Mouse (Mus musculus): ENCODE data around the gene Olfr417.
"Not testable (repeated sequence)": the region's sequence is repeated elsewhere in the genome, so short reads cannot be mapped to it uniquely, and the experiment has no call there.

Gene Olfr417

GRCm38 (mm10) chr1:174364882-174365451 lies at the start of gene Olfr417:
Gene Olfr417, plus strand, starts transcription at chr1:174365122.
- DNase-seq, result no peak

GRCm38 (mm10) chr1:174317308-174317707 lies 47.6 kb upstream of the Olfr417 start:
- no peak for DNase-seq

- no peak for DNase-seq
Observed at GRCm38 (mm10) chr1:174330218-174330617, 34.7 kb upstream of the Olfr417 start, which contains the start of gene Mptx1. Gene Mptx1, plus strand, starts transcription at chr1:174330518.

GRCm38 (mm10) chr1:174353636-174354035 lies 11.3 kb upstream of the Olfr417 start:
- DNase-seq, result not testable (repeated sequence)

GRCm38 (mm10) chr1:174354640-174355039 lies 10.3 kb upstream of the Olfr417 start:
- no peak for DNase-seq

GRCm38 (mm10) chr1:174373799-174374198 lies 8.9 kb downstream of the Olfr417 start:
- DNase-seq, result no peak

- no peak for DNase-seq
Observed at GRCm38 (mm10) chr1:174390746-174391145, 25.8 kb downstream of the Olfr417 start, which contains the start of gene Olfr248. Gene Olfr248, plus strand, starts transcription at chr1:174391046.

- no peak for DNase-seq
Observed at GRCm38 (mm10) chr1:174422959-174423358, 58.0 kb downstream of the Olfr417 start.

GRCm38 (mm10) chr1:174423764-174424163 lies 58.8 kb downstream of the Olfr417 start, which contains the start of gene Olfr414:
Gene Olfr414, plus strand, starts transcription at chr1:174424064.
- no peak for DNase-seq
